Comparison of ENCODE assay signal across 8 mouse cellular contexts in genomic region chr3:94821008-94821638, GRCm38 (mm10). TPM values are rescaled to one million over a fixed set of nuclear protein-coding genes. Genes with fewer than 3 reads are reported as not detected.
A peak's percentile ranks its signal among the peaks of the same experiment; 100 is the strongest.
DNase-seq lines count a peak whose midpoint lies in the region; ATAC-seq and TF ChIP-seq lines count a peak whose summit lies in the region.

No protein-coding gene starts in this region.

- H3K36me3 ChIP-seq in hindbrain, embryonic 14.5 days (replicated peaks; ENCODE audit: control insufficient read depth, insufficient read depth) = no peaks in the 10 kb centered on the region
- H3K36me3 ChIP-seq in limb, embryonic 14.5 days (ENCODE audit: control insufficient read depth, insufficient read depth, low read length) = no peaks in the 10 kb centered on the region
- H3K36me3 ChIP-seq in midbrain, embryonic 12.5 days = no peaks in the 10 kb centered on the region
- no peaks in the 10 kb centered on the region for H3K36me3 ChIP-seq in stomach, embryonic 16.5 days (ENCODE audit: control insufficient read depth, insufficient read depth, low read length)

- peak overlapping the region; percentile 85 for H3K27ac ChIP-seq in gastrocnemius, adult 2 months
- peak overlapping the region; percentile 91 for H3K27ac ChIP-seq in hindbrain, embryonic 14.5 days
- H3K27ac ChIP-seq in limb, embryonic 14.5 days (replicated peaks; ENCODE audit: low read depth, low read length) = peak overlapping the region; percentile 92
- peak overlapping the region; percentile 87 for H3K27ac ChIP-seq in midbrain, embryonic 12.5 days (replicated peaks)
- peak overlapping the region; percentile 82 for H3K27ac ChIP-seq in stomach, embryonic 16.5 days (ENCODE audit: low read length)

- intact Hi-C loops in gastrocnemius, adult 2 months (cut with DNase I) = loop anchor here (1.0 kb wide), 1 partner anchor 16 kb away; the partner anchor contains the start of gene Pogz

- H3K9ac ChIP-seq in hindbrain, embryonic 14.5 days = peak overlapping the region; percentile 66
- H3K9ac ChIP-seq in limb, embryonic 14.5 days (ENCODE audit: low read depth, low read length, severe bottlenecking) = peak overlapping the region; percentile 88
- H3K9ac ChIP-seq in midbrain, embryonic 12.5 days (replicated peaks) = peak overlapping the region; percentile 80
- peak overlapping the region; percentile 79 for H3K9ac ChIP-seq in stomach, embryonic 16.5 days (ENCODE audit: low read length)

- peaks cover 3% of the 10 kb centered on the region; the same call in 1 of the 2 replicates for H3K4me1 ChIP-seq in hindbrain, embryonic 14.5 days (replicated peaks; ENCODE audit: control insufficient read depth, insufficient read depth, low read length)
- 0 out of 2 replicates have a peak, but pooled peaks cover 5% of the 10 kb centered on the region for H3K4me1 ChIP-seq in limb, embryonic 14.5 days (ENCODE audit: control insufficient read depth, insufficient read depth, low read length)
- H3K4me1 ChIP-seq in midbrain, embryonic 12.5 days = 0 out of 2 replicates have a peak, but pooled peaks cover 3% of the 10 kb centered on the region
- H3K4me1 ChIP-seq in stomach, embryonic 16.5 days (ENCODE audit: control insufficient read depth, insufficient read depth, low read length) = no peaks in the 10 kb centered on the region

- DNase-seq in frontal cortex, postnatal 36 days (ENCODE audit: low spot score in 2 of 2) = peak; percentile 15
- DNase-seq in frontal cortex, postnatal 25 days (ENCODE audit: low spot score in 2 of 2) = no peak
- peak; percentile 46 for DNase-seq in cerebellum, adult 8-10 months
- DNase-seq in gastrocnemius, adult 2 months = peak; percentile 57
- peak; percentile 82 for DNase-seq in hindbrain, embryonic 14.5 days (ENCODE audit: low spot score)
- peak; percentile 82 for DNase-seq in limb, embryonic 14.5 days (ENCODE audit: low spot score)

- peak; percentile 77 for ATAC-seq in hindbrain, embryonic 14.5 days (ENCODE audit: low FRiP score)
- peak; percentile 71 for ATAC-seq in limb, embryonic 14.5 days (ENCODE audit: low FRiP score, low read depth)
- ATAC-seq in midbrain, embryonic 12.5 days (ENCODE audit: low FRiP score, low read depth) = peak; percentile 81
- peak; percentile 65; the same call in 1 of the 2 replicates for ATAC-seq in stomach, embryonic 16.5 days (ENCODE audit: insufficient read depth, low FRiP score)

- peak; percentile 70; the same call in 1 of the 2 replicates for TF ChIP-seq POLR2A in limb, embryonic 14.5 days (IDR thresholded peaks at IDR 0.05; ENCODE audit: borderline replicate concordance, extremely low read depth, insufficient read depth, insufficient read length)

- H3K9me3 ChIP-seq in hindbrain, embryonic 14.5 days (ENCODE audit: control insufficient read depth, low read length) = no peaks in the 10 kb centered on the region
- no peaks in the 10 kb centered on the region for H3K9me3 ChIP-seq in limb, embryonic 14.5 days (ENCODE audit: control insufficient read depth, low read length)
- no peaks in the 10 kb centered on the region for H3K9me3 ChIP-seq in midbrain, embryonic 12.5 days
- H3K9me3 ChIP-seq in stomach, embryonic 16.5 days (replicated peaks; ENCODE audit: control insufficient read depth, low read length) = no peaks in the 10 kb centered on the region; the same call in 1 of the 2 replicates

- peak overlapping the region; percentile 57 for H3K4me2 ChIP-seq in hindbrain, embryonic 14.5 days (replicated peaks)
- peak overlapping the region; percentile 56 for H3K4me2 ChIP-seq in limb, embryonic 14.5 days (replicated peaks; ENCODE audit: low read depth, low read length, severe bottlenecking)
- peak overlapping the region; percentile 57 for H3K4me2 ChIP-seq in midbrain, embryonic 12.5 days (replicated peaks)
- peak overlapping the region; percentile 56 for H3K4me2 ChIP-seq in stomach, embryonic 16.5 days (ENCODE audit: low read depth, low read length)

- 1% methylated on average over 31 of the region's 31 CpGs for WGBS in hindbrain, embryonic 14.5 days
- WGBS in limb, embryonic 14.5 days = 2% methylated on average over 28 of the region's 31 CpGs
- WGBS in midbrain, embryonic 12.5 days = 1% methylated on average over 31 of the region's 31 CpGs
- WGBS in stomach, embryonic 16.5 days = 2% methylated on average over 31 of the region's 31 CpGs

- no peaks in the 10 kb centered on the region for H3K27me3 ChIP-seq in hindbrain, embryonic 14.5 days (ENCODE audit: control insufficient read depth, insufficient read depth, low read length)
- no peaks in the 10 kb centered on the region for H3K27me3 ChIP-seq in limb, embryonic 14.5 days (ENCODE audit: control insufficient read depth, insufficient read depth, low read length)
- H3K27me3 ChIP-seq in midbrain, embryonic 12.5 days = no peaks in the 10 kb centered on the region
- no peaks in the 10 kb centered on the region for H3K27me3 ChIP-seq in stomach, embryonic 16.5 days (ENCODE audit: control insufficient read depth, insufficient read depth, low read length)

- H3K4me3 ChIP-seq in gastrocnemius, adult 2 months = peak overlapping the region; percentile 86
- peak overlapping the region; percentile 47 for H3K4me3 ChIP-seq in hindbrain, embryonic 14.5 days (replicated peaks; ENCODE audit: low read length)
- peak overlapping the region; percentile 60 for H3K4me3 ChIP-seq in limb, embryonic 14.5 days (replicated peaks; ENCODE audit: low read length)
- peak overlapping the region; percentile 61 for H3K4me3 ChIP-seq in midbrain, embryonic 12.5 days
- H3K4me3 ChIP-seq in stomach, embryonic 16.5 days (replicated peaks; ENCODE audit: low read length) = peak overlapping the region; percentile 58

- no peak for TF ChIP-seq CTCF in gastrocnemius, adult 2 months (IDR thresholded peaks at IDR 0.05)

RNA-seq across cellular contexts. Expression of gene Pogz, which starts 16.2 kb away (rescaled TPM):
- 10 to 100 TPM; 14.9 to 18.4 TPM for total RNA-seq in gastrocnemius, adult 2 months (2021)
- 23.8 and 24.1 TPM in 2 replicates for polyA plus RNA-seq in hindbrain, embryonic 14.5 days (2014; fragmentation: Nextera tagmentation; extraction: Ambion mirVana)
- 45.8 and 60.1 TPM in 2 replicates for polyA plus RNA-seq in limb, embryonic 14.5 days (2012; rRNA removed)
- 19.6 and 20.7 TPM in 2 replicates for polyA plus RNA-seq in limb, embryonic 14.5 days (2014; fragmentation: Nextera tagmentation; extraction: Ambion mirVana)
- 26.5 and 27.1 TPM in 2 replicates for polyA plus RNA-seq in midbrain, embryonic 12.5 days (2016; fragmentation: Nextera tagmentation; extraction: Ambion mirVana)
- polyA plus RNA-seq in stomach, embryonic 16.5 days (2015; fragmentation: Nextera tagmentation; extraction: Ambion mirVana) = 12.4 and 13.6 TPM in 2 replicates

RNA-seq across cellular contexts. Expression of gene Cgn, which starts 34.8 kb away (rescaled TPM):
- total RNA-seq in gastrocnemius, adult 2 months (2021) = under 1 TPM in 1 of 2 experiments, not detected in 1; 0.08 TPM
- 8.8 and 9.8 TPM in 2 replicates for polyA plus RNA-seq in hindbrain, embryonic 14.5 days (2014; fragmentation: Nextera tagmentation; extraction: Ambion mirVana)
- 3.4 and 4.6 TPM in 2 replicates for polyA plus RNA-seq in limb, embryonic 14.5 days (2012; rRNA removed)
- polyA plus RNA-seq in limb, embryonic 14.5 days (2014; fragmentation: Nextera tagmentation; extraction: Ambion mirVana) = 7.5 and 8.0 TPM in 2 replicates
- 4.7 and 5.0 TPM in 2 replicates for polyA plus RNA-seq in midbrain, embryonic 12.5 days (2016; fragmentation: Nextera tagmentation; extraction: Ambion mirVana)
- 47.9 and 54.0 TPM in 2 replicates for polyA plus RNA-seq in stomach, embryonic 16.5 days (2015; fragmentation: Nextera tagmentation; extraction: Ambion mirVana)

Comparison
In these comparisons a context has a peak if more than half of its experiments do, and no peak if none do; other contexts are left out.
1. DNase-seq: peak in frontal cortex, postnatal 36 days (2 of 2), cerebellum, adult 8-10 months (single experiment), gastrocnemius, adult 2 months (single experiment), hindbrain, embryonic 14.5 days (single experiment) and limb, embryonic 14.5 days (single experiment); none in frontal cortex, postnatal 25 days (0 of 2).
2. Peak in every context shown above with its lines, with median percentiles within 50 percentile points of each other: H3K27ac ChIP-seq, H3K4me3 ChIP-seq, ATAC-seq, H3K4me2 ChIP-seq and H3K9ac ChIP-seq.